Mouse (Mus musculus) intestine, postnatal 0 days (tissue): ENCODE measurements around the gene Ankrd7. TPM values are rescaled to one million over a fixed set of nuclear protein-coding genes. Genes with fewer than 3 reads are reported as not detected.
"Not testable (repeated sequence)": the region's sequence is repeated elsewhere in the genome, so short reads cannot be mapped to it uniquely, and the experiment has no call there.

ENCODE experiments used
- ATAC-seq: fragments of 200-750 bp; cut with Nextera tagmentation; 2 replicates; pipeline ENCODE4 v1.8.0; 2017; ENCODE audit warnings: mild to moderate bottlenecking, moderate TSS enrichment, moderate library complexity
- H3K27ac ChIP-seq: fragments of 300-500 bp; sonication (generic); 2 replicates; pipeline ENCODE4 v1.5.1; 2014; ENCODE audit warnings: mild to moderate bottlenecking, low read depth, low read length, moderate library complexity
- H3K27me3 ChIP-seq: fragments of 300-500 bp; sonication (generic); replicated peaks from 2 replicates; pipeline ENCODE4 v1.6.1; 2014; ENCODE audit warnings: low read length, mixed read lengths; ENCODE audit not compliant: control insufficient read depth, insufficient read depth
- H3K36me3 ChIP-seq: fragments of 300-500 bp; sonication (generic); 2 replicates; pipeline ENCODE4 v1.6.1; 2014; ENCODE audit warnings: mild to moderate bottlenecking, moderate library complexity; ENCODE audit not compliant: control insufficient read depth, insufficient read depth
- H3K4me1 ChIP-seq: fragments of 300-500 bp; sonication (generic); replicated peaks from 2 replicates; pipeline ENCODE4 v1.6.1; 2014; ENCODE audit warnings: antibody characterized with exemption, low read length, mixed read lengths; ENCODE audit not compliant: control insufficient read depth, insufficient read depth
- H3K4me2 ChIP-seq: fragments of 300-500 bp; sonication (generic); replicated peaks from 2 replicates; pipeline ENCODE4 v1.6.1; 2014; ENCODE audit warnings: low read depth, mild to moderate bottlenecking, moderate library complexity
- H3K4me3 ChIP-seq: fragments of 300-500 bp; sonication (generic); 2 replicates; pipeline ENCODE4 v1.5.1; 2014; ENCODE audit warnings: low read depth, low read length
- H3K9ac ChIP-seq: fragments of 300-500 bp; sonication (generic); 2 replicates; pipeline ENCODE4 v1.6.1; 2014; ENCODE audit warnings: mild to moderate bottlenecking, low read depth, low read length
- H3K9me3 ChIP-seq: fragments of 300-500 bp; sonication (generic); 2 replicates; pipeline ENCODE4 v1.6.1; 2016; ENCODE audit warnings: mixed run types; ENCODE audit not compliant: control insufficient read depth
- CTCF ChIP-seq: sonication (generic); IDR thresholded peaks from 2 replicates; pipeline ENCODE4 v1.5.1; 2016; ENCODE audit warnings: low read depth, mild to moderate bottlenecking, control low read depth, antibody characterized with exemption, moderate library complexity
- WGBS: fragments of 180-500 bp; shearing (Covaris S2); extraction: QIAGEN DNeasy Blood & Tissue Kit; methylation state at CpG from one replicate; pipeline ENCODE4 v1.1.7; 2014; 5-methylcytosine and 5-hydroxymethylcytosine counted together
- polyA plus RNA-seq: library from polyadenylated mRNA; unstranded; fragments of >200 nt; fragmentation: Nextera tagmentation; extraction: Ambion mirVana; gene quantifications from 2 replicates; pipeline ENCODE4 v1.2.1, GENCODE M21; 2015

The Ankrd7 gene
- not detected in 2 replicates for polyA plus RNA-seq

DNA sequence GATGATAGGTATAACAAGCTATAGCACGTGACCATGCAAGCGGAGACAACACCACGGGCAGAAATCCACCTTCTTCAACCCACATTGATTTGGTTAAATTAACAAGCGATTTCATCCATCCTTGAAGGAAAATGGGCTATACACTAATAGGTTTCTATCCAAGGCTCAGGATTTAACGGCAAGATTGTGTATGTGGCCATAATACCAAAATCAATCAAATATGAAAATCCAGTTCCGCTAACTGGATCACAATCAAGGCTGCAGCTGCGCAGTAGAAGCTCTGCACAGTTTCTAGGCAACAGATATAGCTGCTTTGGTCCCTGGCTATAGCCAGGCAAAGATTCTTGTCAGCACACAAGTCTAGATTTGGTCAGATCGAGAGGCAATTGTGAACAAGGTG, at the start of gene Ankrd7:
Gene Ankrd7 (plus strand): TSS at position 301 of the 400 bp plus-strand sequence.
- no peak within 1 kb of the TSS for H3K4me2 ChIP-seq
- H3K27ac ChIP-seq, result no peak within 1 kb of the TSS
- H3K9ac ChIP-seq, result no peak within 1 kb of the TSS
- 92% methylated on average over 8 of the region's 8 CpGs for whole genome bisulfite sequencing
- no peak within 1 kb of the TSS for H3K4me3 ChIP-seq
- TF ChIP-seq CTCF, result no peak
- no peaks in the 10 kb centered on the region for H3K9me3 ChIP-seq
- no peaks in the 10 kb centered on the region for H3K36me3 ChIP-seq
- no peak for ATAC-seq
- H3K4me1 ChIP-seq, result no peaks in the 10 kb centered on the region
- no peaks in the 10 kb centered on the region for H3K27me3 ChIP-seq

DNA sequence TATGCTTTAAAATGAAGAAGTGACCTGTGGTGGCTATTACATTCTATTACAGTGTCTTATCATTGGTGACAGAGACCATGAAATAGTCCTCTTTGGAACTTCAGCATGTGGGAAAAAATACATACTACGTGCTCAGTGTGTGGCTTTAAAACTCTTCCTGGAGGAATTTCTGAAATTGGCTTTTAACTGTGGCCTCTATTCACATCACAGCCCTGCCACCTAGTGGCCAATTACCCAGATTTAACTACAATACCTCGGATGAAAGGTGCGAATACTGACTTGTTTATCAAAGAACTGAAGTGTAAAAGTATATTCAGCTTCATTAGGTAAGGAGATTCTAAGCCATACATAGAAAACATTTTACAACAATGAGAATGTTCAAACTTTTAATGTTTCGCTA, 46.8 kb upstream of the Ankrd7 start:
- Histone ChIP-seq H3K27ac (no peak overlapping the region), H3K9ac (no peak overlapping the region), H3K36me3 (no peaks in the 10 kb centered on the region), H3K4me3 (no peak overlapping the region), H3K9me3 (no peaks in the 10 kb centered on the region), H3K4me2 (no peak overlapping the region), H3K27me3 (no peaks in the 10 kb centered on the region), H3K4me1 (no peaks in the 10 kb centered on the region; the same call in 1 of the 2 replicates)
- WGBS, result 11% methylated on average over 4 of the region's 4 CpGs
- TF ChIP-seq CTCF, result peak; percentile 83
- ATAC-seq, result no peak

DNA sequence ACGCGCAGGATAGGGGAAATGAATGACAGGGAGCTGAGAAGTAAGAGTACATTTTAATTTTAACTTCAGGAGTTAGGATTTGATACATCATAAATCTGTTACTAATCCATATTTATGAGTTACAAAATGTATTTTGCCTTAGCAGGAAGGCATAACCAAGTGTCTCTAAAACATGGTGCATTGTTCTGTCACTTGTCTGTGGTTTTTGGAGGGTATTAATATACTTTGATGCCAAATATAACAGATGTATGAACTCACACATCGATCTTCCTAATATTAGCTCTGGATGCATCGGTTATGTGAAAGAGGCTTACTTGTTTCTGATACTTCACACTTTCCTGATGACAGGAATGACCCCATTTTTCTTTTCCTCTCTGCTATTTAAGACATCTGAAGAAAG, 45.9 kb upstream of the Ankrd7 start:
- WGBS, result 78% methylated on average over 4 of the region's 4 CpGs

DNA sequence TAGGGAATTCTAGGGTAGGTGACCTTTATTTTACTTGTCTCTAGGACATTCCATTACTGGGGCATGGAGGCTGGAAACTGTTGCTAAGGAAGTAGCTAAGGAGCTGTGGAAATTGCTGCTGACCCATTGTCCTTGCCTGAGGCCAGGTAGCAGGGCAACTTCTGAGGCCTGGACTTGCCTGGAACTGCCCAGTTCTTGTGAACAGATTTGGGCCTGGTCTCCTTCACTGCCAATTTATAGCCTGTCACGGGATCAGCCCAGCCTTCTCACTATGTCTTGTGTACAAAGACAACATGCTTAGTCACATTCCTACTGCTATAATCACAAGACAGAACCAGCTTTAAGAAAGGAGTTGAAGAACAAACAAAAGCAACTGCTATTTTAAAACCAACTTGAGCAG, 43.3 kb upstream of the Ankrd7 start:
- H3K9me3 ChIP-seq, result no peaks in the 10 kb centered on the region
- no peak overlapping the region for H3K4me2 ChIP-seq
- H3K27me3 ChIP-seq, result no peaks in the 10 kb centered on the region
- H3K4me1 ChIP-seq, result no peaks in the 10 kb centered on the region; the same call in 1 of the 2 replicates
- ATAC-seq, result no peak
- 24% methylated on average over 1 of the region's 1 CpGs for WGBS
- H3K9ac ChIP-seq, result no peak overlapping the region
- no peaks in the 10 kb centered on the region for H3K36me3 ChIP-seq
- no peak for TF ChIP-seq CTCF
- no peak overlapping the region for H3K4me3 ChIP-seq
- no peak overlapping the region for H3K27ac ChIP-seq

More for the DNA sequence above, 45.9 kb upstream of the Ankrd7 start:
- Histone ChIP-seq H3K36me3 (no peaks in the 10 kb centered on the region), H3K4me1 (no peaks in the 10 kb centered on the region; the same call in 1 of the 2 replicates), H3K27ac (no peak overlapping the region), H3K4me3 (no peak overlapping the region), H3K4me2 (no peak overlapping the region), H3K9ac (no peak overlapping the region), H3K27me3 (no peaks in the 10 kb centered on the region), H3K9me3 (no peaks in the 10 kb centered on the region)
- no peak for TF ChIP-seq CTCF
- ATAC-seq, result no peak

DNA sequence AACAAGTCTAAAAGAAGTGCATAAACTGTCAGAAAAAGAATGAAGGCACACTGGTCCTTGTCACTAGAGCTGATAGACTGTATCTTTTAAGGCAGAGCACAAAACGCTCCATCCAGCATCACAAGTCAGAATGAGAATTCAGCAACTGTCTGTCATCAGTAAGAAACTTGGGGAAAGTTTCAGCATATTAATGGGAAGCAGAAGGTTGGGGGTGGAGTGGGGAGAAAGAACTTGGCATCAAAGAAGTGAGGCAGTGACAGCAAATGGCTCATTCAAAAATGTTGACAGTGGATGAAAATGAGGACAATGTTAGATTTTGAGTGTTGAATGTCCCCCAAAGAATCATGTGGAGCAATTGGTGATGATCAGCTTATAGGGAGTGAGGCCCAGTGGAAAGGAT, 33.2 kb upstream of the Ankrd7 start:
- TF ChIP-seq CTCF, result no peak
- Histone ChIP-seq H3K9ac (no peak overlapping the region), H3K36me3 (no peaks in the 10 kb centered on the region), H3K4me1 (no peaks in the 10 kb centered on the region), H3K27me3 (no peaks in the 10 kb centered on the region), H3K9me3 (no peaks in the 10 kb centered on the region), H3K4me3 (no peak overlapping the region), H3K4me2 (no peak overlapping the region), H3K27ac (no peak overlapping the region)
- WGBS, result 69% methylated on average over 1 of the region's 1 CpGs
- no peak for ATAC-seq

DNA sequence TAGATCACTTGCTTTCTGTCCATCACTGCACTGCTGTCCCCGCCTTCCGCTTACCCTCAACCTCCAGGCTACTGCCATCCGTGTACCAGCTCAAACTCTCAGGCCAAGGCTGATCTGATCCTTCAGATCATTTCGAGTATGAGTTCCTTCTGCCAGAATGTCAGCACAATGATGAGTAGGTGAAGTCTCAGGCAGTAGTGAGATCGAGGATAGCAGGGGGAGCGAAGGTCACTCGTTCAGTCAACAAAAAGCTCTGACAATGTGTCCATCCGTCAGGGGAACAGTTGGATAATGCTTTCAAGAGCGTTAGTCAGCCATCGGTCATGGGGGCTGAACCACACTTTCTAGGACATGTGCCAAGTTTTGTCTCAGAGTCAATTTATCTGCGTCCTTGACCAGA, 21.6 kb upstream of the Ankrd7 start:
- H3K4me2 ChIP-seq, ATAC-seq: not testable (repeated sequence)
- WGBS, result 40% methylated on average over 2 of the region's 11 CpGs

DNA sequence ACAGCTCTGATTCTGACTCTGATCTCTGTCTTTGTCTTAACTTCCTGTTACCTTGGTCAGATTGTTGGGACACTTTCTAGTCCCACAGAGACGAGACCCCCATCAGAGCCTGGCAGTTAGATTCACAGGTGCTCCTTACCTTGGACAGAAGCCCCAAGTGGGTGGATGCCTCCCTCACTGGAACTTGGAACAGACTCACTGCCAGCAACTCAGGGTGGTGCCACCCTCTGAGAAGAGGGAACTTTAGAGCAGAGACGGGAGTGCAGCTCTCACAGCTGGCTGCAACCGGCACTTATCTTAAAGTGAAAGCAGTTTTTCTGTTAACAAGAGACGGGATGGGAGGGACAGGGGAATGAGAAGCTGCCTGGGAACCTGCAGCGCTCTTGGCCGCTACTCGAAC, 20.5 kb upstream of the Ankrd7 start:
- not testable (repeated sequence) for H3K36me3 ChIP-seq, H3K4me3 ChIP-seq, H3K27ac ChIP-seq, H3K9ac ChIP-seq, H3K4me1 ChIP-seq, ATAC-seq, H3K9me3 ChIP-seq, H3K27me3 ChIP-seq
- WGBS, result 15% methylated on average over 5 of the region's 7 CpGs
- H3K4me2 ChIP-seq, result 0 out of 2 replicates have a peak overlapping the region, but pooled peaks have one; percentile 17

More for the DNA sequence above, 21.6 kb upstream of the Ankrd7 start:
- not testable (repeated sequence) for H3K9ac ChIP-seq, H3K27me3 ChIP-seq, H3K9me3 ChIP-seq, H3K36me3 ChIP-seq, H3K4me3 ChIP-seq, H3K27ac ChIP-seq, H3K4me1 ChIP-seq
